Mouse (Mus musculus): ENCODE measurements around the gene Mboat2.

Mboat2 gene

GRCm38 (mm10) chr12:24863762-24864161, 33.1 kb downstream of the Mboat2 start:
- no peak for DNase-seq

GRCm38 (mm10) chr12:24866645-24867044, 36.0 kb downstream of the Mboat2 start:
- peak; percentile 4 to 35 for DNase-seq

- no peak for DNase-seq
Observed at GRCm38 (mm10) chr12:24868694-24869093, 38.0 kb downstream of the Mboat2 start.

GRCm38 (mm10) chr12:24869231-24869630, 38.6 kb downstream of the Mboat2 start:
- DNase-seq, result no peak

- no peak for DNase-seq
Observed at GRCm38 (mm10) chr12:24870901-24871300, 40.2 kb downstream of the Mboat2 start.

- DNase-seq, result no peak
Observed at GRCm38 (mm10) chr12:24872264-24872663, 41.6 kb downstream of the Mboat2 start.

GRCm38 (mm10) chr12:24872689-24873088, 42.0 kb downstream of the Mboat2 start:
- DNase-seq, result no peak

GRCm38 (mm10) chr12:24875908-24876307, 45.2 kb downstream of the Mboat2 start:
- no peak for DNase-seq

- no peak for DNase-seq
Observed at GRCm38 (mm10) chr12:24877231-24877630, 46.6 kb downstream of the Mboat2 start.

GRCm38 (mm10) chr12:24878090-24878489, 47.4 kb downstream of the Mboat2 start:
- no peak for DNase-seq

- no peak for DNase-seq
Observed at GRCm38 (mm10) chr12:24878735-24879362, 48.2 kb downstream of the Mboat2 start.

GRCm38 (mm10) chr12:24879613-24880029, 48.9 kb downstream of the Mboat2 start:
- DNase-seq, result no peak

- no peak for DNase-seq
Observed at GRCm38 (mm10) chr12:24883279-24883678, 52.6 kb downstream of the Mboat2 start.

- no peak for DNase-seq
Observed at GRCm38 (mm10) chr12:24886800-24887199, 56.1 kb downstream of the Mboat2 start.

GRCm38 (mm10) chr12:24889371-24890051, 58.8 kb downstream of the Mboat2 start:
- peak; percentile 33 to 55 for DNase-seq

- no peak for DNase-seq
Observed at GRCm38 (mm10) chr12:24890158-24890557, 59.5 kb downstream of the Mboat2 start.

GRCm38 (mm10) chr12:24890684-24891459, 60.2 kb downstream of the Mboat2 start:
- DNase-seq, result no peak

- no peak for DNase-seq
Observed at GRCm38 (mm10) chr12:24892536-24892935, 61.9 kb downstream of the Mboat2 start.

- DNase-seq, result peak; percentile 61 to 77
Observed at GRCm38 (mm10) chr12:24893777-24894468, 63.2 kb downstream of the Mboat2 start.

GRCm38 (mm10) chr12:24895352-24895751, 64.7 kb downstream of the Mboat2 start:
- peak; percentile 44 to 75 for DNase-seq

GRCm38 (mm10) chr12:24897354-24897753, 66.7 kb downstream of the Mboat2 start:
- DNase-seq, result no peak

- no peak for DNase-seq
Observed at GRCm38 (mm10) chr12:24898226-24898625, 67.5 kb downstream of the Mboat2 start.

- DNase-seq, result no peak
Observed at GRCm38 (mm10) chr12:24899636-24900035, 69.0 kb downstream of the Mboat2 start.
